Mouse (Mus musculus): ENCODE data around the gene Nfasc. TPM values are rescaled to one million over a fixed set of nuclear protein-coding genes. Genes with fewer than 3 reads are reported as not detected.

The Nfasc gene
- polyA plus RNA-seq, 1 experiment: 0.67 TPM

- no peak for TF ChIP-seq CTCF (IDR thresholded peaks at IDR 0.05; ENCODE audit: borderline replicate concordance, insufficient read depth, low read length)
- no peak for TF ChIP-seq POLR2A (IDR thresholded peaks at IDR 0.05; ENCODE audit: low read depth, low read length)
- Histone ChIP-seq H3K4me1 (ENCODE audit: control insufficient read depth, insufficient read depth, low read length) (no peaks in the 10 kb centered on the region), H3K27ac (ENCODE audit: insufficient read depth, low read length) (no peak overlapping the region), H3K4me3 (ENCODE audit: insufficient read depth, low read length) (no peak overlapping the region)
Observed at GRCm38 (mm10) chr1:132520764-132521163, 220.8 kb downstream of the Nfasc start.

- no peak overlapping the region for H3K4me3 ChIP-seq (ENCODE audit: insufficient read depth, low read length)
- no peak for TF ChIP-seq CTCF (IDR thresholded peaks at IDR 0.05; ENCODE audit: borderline replicate concordance, insufficient read depth, low read length)
- TF ChIP-seq POLR2A (IDR thresholded peaks at IDR 0.05; ENCODE audit: low read depth, low read length): no peak
- no peak overlapping the region for H3K27ac ChIP-seq (ENCODE audit: insufficient read depth, low read length)
- no peaks in the 10 kb centered on the region for H3K4me1 ChIP-seq (ENCODE audit: control insufficient read depth, insufficient read depth, low read length)
Observed at GRCm38 (mm10) chr1:132519734-132520133, 221.9 kb downstream of the Nfasc start.

DNA sequence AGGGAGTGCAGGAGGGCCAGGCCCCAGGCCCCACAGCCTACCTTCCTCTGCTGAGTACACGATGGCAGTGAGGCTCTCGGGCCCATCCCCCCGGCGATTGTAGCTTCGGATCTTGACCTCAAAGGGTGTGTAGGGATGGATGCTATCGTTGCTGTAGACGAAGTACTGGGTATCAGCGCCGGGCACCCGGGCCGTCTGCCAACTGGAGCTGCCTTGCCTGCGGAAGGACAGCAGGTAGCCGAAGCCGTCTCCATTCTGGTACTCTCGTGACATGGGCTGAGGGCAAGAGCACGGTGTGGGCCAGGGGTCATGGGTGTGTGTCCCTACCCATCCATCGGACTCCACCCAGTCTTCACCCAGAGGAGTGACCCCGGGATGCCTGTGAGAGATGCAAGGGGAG lies 223.0 kb downstream of the Nfasc start:
- TF ChIP-seq POLR2A (IDR thresholded peaks at IDR 0.05; ENCODE audit: low read depth, low read length) (no peak), CTCF (IDR thresholded peaks at IDR 0.05; ENCODE audit: borderline replicate concordance, insufficient read depth, low read length) (no peak)
- Histone ChIP-seq H3K27ac (ENCODE audit: insufficient read depth, low read length) (no peak overlapping the region), H3K4me3 (ENCODE audit: insufficient read depth, low read length) (no peak overlapping the region), H3K4me1 (ENCODE audit: control insufficient read depth, insufficient read depth, low read length) (no peaks in the 10 kb centered on the region)

DNA sequence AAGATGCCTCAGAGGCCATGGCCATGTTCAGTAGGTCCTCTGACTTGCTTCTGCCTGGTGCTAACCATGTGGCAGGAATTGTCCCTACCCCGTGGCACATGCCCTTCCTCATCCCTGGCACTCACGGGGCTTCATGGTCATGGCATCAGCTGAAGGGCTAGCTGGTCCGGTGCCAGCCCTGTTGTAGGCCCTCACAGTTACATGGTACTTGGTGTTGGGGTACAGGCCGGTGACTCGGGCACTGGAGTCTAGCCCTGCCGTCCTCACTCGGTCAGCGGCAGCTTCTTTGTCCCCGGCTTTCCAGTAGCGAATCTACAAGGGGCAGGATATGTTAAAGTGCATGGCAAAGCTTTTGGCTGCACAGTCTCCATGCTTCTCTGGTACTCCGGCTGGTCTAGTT lies 224.8 kb downstream of the Nfasc start:
- TF ChIP-seq CTCF (IDR thresholded peaks at IDR 0.05; ENCODE audit: borderline replicate concordance, insufficient read depth, low read length): no peak
- Histone ChIP-seq H3K4me3 (ENCODE audit: insufficient read depth, low read length) (no peak overlapping the region), H3K4me1 (ENCODE audit: control insufficient read depth, insufficient read depth, low read length) (no peaks in the 10 kb centered on the region), H3K27ac (ENCODE audit: insufficient read depth, low read length) (no peak overlapping the region)

DNA sequence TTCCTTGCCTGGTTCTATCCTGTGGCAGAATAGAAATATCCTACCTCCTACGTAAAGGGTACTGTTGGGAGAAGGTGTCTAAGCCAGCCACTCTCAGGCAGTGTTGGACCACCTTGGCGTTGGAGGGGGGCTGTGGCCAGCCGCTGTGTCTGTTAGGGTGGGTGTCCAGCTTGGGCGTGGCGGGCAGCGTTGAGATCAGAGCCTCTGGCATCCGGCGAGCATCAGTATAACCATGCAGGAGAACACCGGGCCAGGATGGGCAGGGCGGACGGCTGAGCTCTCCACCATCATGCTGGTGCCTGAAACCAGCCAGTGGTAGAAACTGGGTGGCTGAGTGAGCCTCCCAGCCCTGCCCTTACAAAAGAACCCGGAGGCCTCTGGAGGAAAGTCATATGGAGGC lies 226.3 kb downstream of the Nfasc start:
- H3K4me1 ChIP-seq (ENCODE audit: control insufficient read depth, insufficient read depth, low read length): no peaks in the 10 kb centered on the region
- no peak overlapping the region for H3K27ac ChIP-seq (ENCODE audit: insufficient read depth, low read length)
- no peak for TF ChIP-seq CTCF (IDR thresholded peaks at IDR 0.05; ENCODE audit: borderline replicate concordance, insufficient read depth, low read length)
- no peak for TF ChIP-seq POLR2A (IDR thresholded peaks at IDR 0.05; ENCODE audit: low read depth, low read length)
- H3K4me3 ChIP-seq (ENCODE audit: insufficient read depth, low read length): no peak overlapping the region

Other genes with a start within 250 kb of the Nfasc start
- gene Tmem81, start 235.6 kb downstream of the Nfasc start, polyA plus RNA-seq (2011; ENCODE audit: insufficient read length, low read depth, missing spikeins): 3.2 and 4.9 TPM in 2 replicates
- gene Cntn2, start 198.5 kb downstream of the Nfasc start, polyA plus RNA-seq (2011; ENCODE audit: insufficient read length, low read depth, missing spikeins): not detected in 2 replicates
- 0.46 and 0.70 TPM in 2 replicates for gene Lrrn2, start 138.5 kb upstream of the Nfasc start, polyA plus RNA-seq (2011; ENCODE audit: insufficient read length, low read depth, missing spikeins)